Mouse (Mus musculus) lung, embryonic 14.5 days (tissue): ENCODE data around the gene Pygm. TPM values are rescaled to one million over a fixed set of nuclear protein-coding genes. Genes with fewer than 3 reads are reported as not detected.
A peak's percentile ranks its signal among the peaks of the same experiment; 100 is the strongest.

Experiments
- ATAC-seq: fragments of 200-750 bp; cut with Nextera tagmentation; 2 replicates; pipeline ENCODE4 v1.8.0; 2017; ENCODE audit warnings: mild to moderate bottlenecking, moderate TSS enrichment, moderate library complexity; ENCODE audit not compliant: insufficient read depth
- DNase-seq: peaks from one replicate; pipeline ENCODE4 v3.0.0-alpha.2; 2015
- H3K27ac ChIP-seq: fragments of 300-500 bp; sonication (generic); 2 replicates; pipeline ENCODE4 v1.5.1; 2014; ENCODE audit warnings: low read depth, mild to moderate bottlenecking, moderate library complexity
- H3K27me3 ChIP-seq: fragments of 300-500 bp; sonication (generic); 2 replicates; pipeline ENCODE4 v1.6.1; 2014; ENCODE audit warnings: low read length, control low read depth; ENCODE audit not compliant: insufficient read depth
- H3K36me3 ChIP-seq: fragments of 300-500 bp; sonication (generic); 2 replicates; pipeline ENCODE4 v1.6.1; 2014; ENCODE audit warnings: control low read depth; ENCODE audit not compliant: insufficient read depth
- H3K4me1 ChIP-seq: fragments of 300-500 bp; sonication (generic); 2 replicates; pipeline ENCODE4 v1.6.1; 2014; ENCODE audit warnings: antibody characterized with exemption, control low read depth; ENCODE audit not compliant: insufficient read depth
- H3K4me2 ChIP-seq: fragments of 300-500 bp; sonication (generic); 2 replicates; pipeline ENCODE4 v1.6.1; 2014; ENCODE audit warnings: mild to moderate bottlenecking
- H3K4me3 ChIP-seq: fragments of 300-500 bp; sonication (generic); 2 replicates; pipeline ENCODE4 v1.5.1; 2014; ENCODE audit warnings: low read depth, low read length
- H3K9ac ChIP-seq: fragments of 300-500 bp; sonication (generic); 2 replicates; pipeline ENCODE4 v1.6.1; 2014
- H3K9me3 ChIP-seq: fragments of 300-500 bp; sonication (generic); 2 replicates; pipeline ENCODE4 v1.6.1; 2016; ENCODE audit warnings: low read depth, low read length, control low read depth
- CTCF ChIP-seq: IDR thresholded peaks from 2 replicates; pipeline ENCODE4 v1.5.1; 2016; ENCODE audit warnings: antibody characterized with exemption, low read depth
- WGBS: fragments of 180-500 bp; shearing (Covaris S2); extraction: QIAGEN DNeasy Blood & Tissue Kit; methylation state at CpG from one replicate; pipeline ENCODE4 v1.1.7; 2014; 5-methylcytosine and 5-hydroxymethylcytosine counted together
- polyA plus RNA-seq: library from polyadenylated mRNA; unstranded; fragments of >200 nt; fragmentation: Nextera tagmentation; extraction: Ambion mirVana; gene quantifications from 2 replicates; pipeline ENCODE4 v1.2.1, GENCODE M21; 2014

Pygm gene
- polyA plus RNA-seq, 1 experiment from 2014 or later, result 6.1 TPM

DNA sequence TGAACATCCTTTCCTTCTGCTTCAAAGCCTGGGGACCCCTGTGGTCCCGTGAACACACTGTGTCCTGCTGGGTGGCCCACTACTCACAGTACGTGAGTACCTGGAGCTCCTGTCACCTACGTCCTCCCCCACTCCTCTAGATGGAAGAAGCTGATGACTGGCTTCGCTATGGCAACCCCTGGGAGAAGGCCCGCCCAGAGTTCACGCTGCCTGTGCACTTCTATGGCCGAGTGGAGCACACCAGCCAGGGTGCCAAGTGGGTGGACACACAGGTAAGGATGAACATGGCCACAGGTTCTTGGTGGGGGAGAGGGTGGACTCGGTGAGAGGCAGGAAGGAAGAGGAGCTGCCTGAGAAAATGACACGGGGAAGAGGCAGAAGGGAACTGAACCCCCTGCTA, 2.0 kb downstream of the Pygm start:
- H3K9me3 ChIP-seq, result no peaks in the 10 kb centered on the region
- no peak for ATAC-seq
- DNase-seq, result no peak
- no peak for TF ChIP-seq CTCF
- no peak overlapping the region for H3K9ac ChIP-seq
- no peaks in the 10 kb centered on the region for H3K27me3 ChIP-seq
- no peak overlapping the region for H3K27ac ChIP-seq
- WGBS, result 53% methylated on average over 9 of the region's 9 CpGs
- H3K4me2 ChIP-seq, result no peak overlapping the region
- no peaks in the 10 kb centered on the region for H3K4me1 ChIP-seq
- no peaks in the 10 kb centered on the region for H3K36me3 ChIP-seq
- H3K4me3 ChIP-seq, result no peak overlapping the region

DNA sequence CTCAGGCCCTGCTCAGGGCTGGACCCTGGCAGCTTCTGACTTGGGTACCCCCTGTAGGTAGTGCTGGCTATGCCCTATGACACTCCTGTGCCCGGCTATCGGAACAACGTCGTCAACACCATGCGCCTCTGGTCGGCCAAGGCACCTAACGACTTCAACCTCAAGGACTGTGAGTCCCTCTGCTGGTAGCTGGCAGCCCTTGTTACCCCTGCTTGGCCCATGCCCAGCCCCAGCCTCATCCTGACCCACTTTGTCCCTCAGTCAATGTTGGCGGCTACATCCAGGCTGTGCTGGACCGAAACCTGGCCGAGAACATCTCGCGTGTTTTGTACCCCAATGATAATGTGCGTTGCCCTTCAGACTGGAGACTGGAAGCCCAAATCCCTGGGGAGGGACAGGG, 3.8 kb downstream of the Pygm start:
- ATAC-seq, result no peak
- Histone ChIP-seq H3K9me3 (no peaks in the 10 kb centered on the region), H3K4me1 (no peaks in the 10 kb centered on the region), H3K9ac (no peak overlapping the region), H3K36me3 (no peaks in the 10 kb centered on the region), H3K4me3 (no peak overlapping the region), H3K27me3 (no peaks in the 10 kb centered on the region), H3K4me2 (no peak overlapping the region), H3K27ac (no peak overlapping the region)
- TF ChIP-seq CTCF, result 0 out of 2 replicates have a peak, but pooled peaks have one; percentile 3
- DNase-seq, result no peak
- WGBS, result 75% methylated on average over 13 of the region's 13 CpGs

DNA sequence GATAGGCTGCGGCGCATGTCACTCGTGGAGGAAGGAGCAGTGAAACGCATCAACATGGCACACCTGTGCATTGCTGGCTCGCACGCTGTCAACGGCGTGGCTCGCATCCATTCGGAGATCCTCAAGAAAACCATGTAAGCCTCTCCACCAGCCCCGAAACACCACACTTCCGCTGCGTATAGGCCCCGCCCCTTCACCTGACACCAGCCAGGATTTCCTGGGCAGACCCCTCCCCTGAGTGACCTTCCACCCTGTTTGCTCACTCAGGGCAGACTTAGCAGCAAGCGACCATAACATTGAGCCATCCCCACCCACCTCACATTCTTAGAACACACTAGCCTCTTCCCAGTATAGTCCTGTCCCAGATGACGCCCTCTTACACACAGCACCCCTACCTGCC, 5.6 kb downstream of the Pygm start:
- no peaks in the 10 kb centered on the region for H3K9me3 ChIP-seq
- H3K4me1 ChIP-seq, result no peaks in the 10 kb centered on the region
- H3K27ac ChIP-seq, result no peak overlapping the region
- 6% methylated on average over 16 of the region's 16 CpGs for WGBS
- H3K36me3 ChIP-seq, result no peaks in the 10 kb centered on the region
- peak overlapping the region; percentile 59 for H3K4me2 ChIP-seq
- peak overlapping the region; percentile 2; the same call in 1 of the 2 replicates for H3K9ac ChIP-seq
- no peak for TF ChIP-seq CTCF
- peak; percentile 34 for DNase-seq
- peak overlapping the region; percentile 26 for H3K4me3 ChIP-seq
- no peak for ATAC-seq
- H3K27me3 ChIP-seq, result no peaks in the 10 kb centered on the region

GRCm38 (mm10) chr19:6390251-6390650, 6.1 kb downstream of the Pygm start:
- Histone ChIP-seq H3K4me1 (no peaks in the 10 kb centered on the region), H3K9ac (no peak overlapping the region), H3K27ac (no peak overlapping the region), H3K4me3 (no peak overlapping the region), H3K4me2 (peak overlapping the region; percentile 59), H3K36me3 (no peaks in the 10 kb centered on the region), H3K9me3 (no peaks in the 10 kb centered on the region), H3K27me3 (no peaks in the 10 kb centered on the region)
- DNase-seq (no peak), ATAC-seq (no peak)
- no peak for TF ChIP-seq CTCF
- 51% methylated on average over 6 of the region's 6 CpGs for WGBS

- peak; percentile 46 for TF ChIP-seq CTCF
- DNase-seq (no peak), ATAC-seq (no peak)
- H3K4me1 ChIP-seq, result no peaks in the 10 kb centered on the region
- H3K36me3 ChIP-seq, result no peaks in the 10 kb centered on the region
- H3K4me3 ChIP-seq, result no peak overlapping the region
- WGBS, result 90% methylated on average over 14 of the region's 14 CpGs
- H3K9ac ChIP-seq, result no peak overlapping the region
- 0 out of 2 replicates have a peak, but pooled peaks cover under 1% of the 10 kb centered on the region for H3K27me3 ChIP-seq
- H3K9me3 ChIP-seq, result no peaks in the 10 kb centered on the region
- no peak overlapping the region for H3K4me2 ChIP-seq
- no peak overlapping the region for H3K27ac ChIP-seq
Observed at GRCm38 (mm10) chr19:6392743-6393393, 8.7 kb downstream of the Pygm start.

- no peak overlapping the region for H3K4me2 ChIP-seq
- TF ChIP-seq CTCF, result no peak
- 86% methylated on average over 16 of the region's 16 CpGs for WGBS
- H3K4me3 ChIP-seq, result no peak overlapping the region
- H3K4me1 ChIP-seq, result no peaks in the 10 kb centered on the region
- no peaks in the 10 kb centered on the region for H3K36me3 ChIP-seq
- H3K9me3 ChIP-seq, result no peaks in the 10 kb centered on the region
- no peak overlapping the region for H3K27ac ChIP-seq
- no peak for ATAC-seq
- H3K27me3 ChIP-seq, result 0 out of 2 replicates have a peak, but pooled peaks cover 4% of the 10 kb centered on the region
- no peak for DNase-seq
- H3K9ac ChIP-seq, result no peak overlapping the region
Observed at GRCm38 (mm10) chr19:6393637-6394036, 9.4 kb downstream of the Pygm start.

DNA sequence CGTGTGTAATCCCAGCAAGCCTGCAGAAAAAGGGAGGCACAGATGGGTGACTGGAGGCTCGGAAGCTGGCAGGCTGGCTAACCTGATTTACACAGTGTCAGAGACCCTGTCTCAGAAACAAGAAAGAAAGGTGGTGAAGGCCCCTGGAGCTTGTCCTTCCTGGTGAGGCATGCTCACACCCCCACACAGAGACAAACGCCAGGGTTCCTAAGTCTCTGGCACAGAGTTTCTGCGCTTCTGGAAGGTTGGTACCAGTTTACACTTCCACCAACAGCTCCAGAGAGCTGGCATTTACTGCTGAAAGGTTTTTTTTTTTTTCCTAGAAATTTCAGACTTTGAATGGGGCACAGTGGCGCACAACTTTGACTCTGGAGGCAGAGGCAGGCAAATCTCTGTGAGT, 12.0 kb downstream of the Pygm start:
- Histone ChIP-seq H3K4me3 (no peak overlapping the region), H3K4me2 (no peak overlapping the region), H3K27me3 (peaks cover 18% of the 10 kb centered on the region), H3K36me3 (no peaks in the 10 kb centered on the region), H3K27ac (no peak overlapping the region), H3K9me3 (no peaks in the 10 kb centered on the region), H3K9ac (no peak overlapping the region), H3K4me1 (no peaks in the 10 kb centered on the region)
- DNase-seq, result no peak
- no peak for ATAC-seq
- WGBS, result 81% methylated on average over 5 of the region's 5 CpGs
- no peak for TF ChIP-seq CTCF
